Mouse (Mus musculus) bone marrow, adult 2 months (tissue): ENCODE data around the gene F3.

ENCODE experiments used
- CTCF ChIP-seq: fragments of 200-500 bp; IDR thresholded peaks from 2 replicates; pipeline ENCODE4 v1.5.1; 2011; ENCODE audit warnings: low read length, control low read depth; ENCODE audit not compliant: control insufficient read depth, insufficient read depth
- POLR2A ChIP-seq: fragments of 200-500 bp; IDR thresholded peaks from 2 replicates; pipeline ENCODE4 v1.6.1; 2011; ENCODE audit warnings: low read depth, mild to moderate bottlenecking, control low read depth, low read length, borderline replicate concordance; ENCODE audit not compliant: control insufficient read depth

DNA sequence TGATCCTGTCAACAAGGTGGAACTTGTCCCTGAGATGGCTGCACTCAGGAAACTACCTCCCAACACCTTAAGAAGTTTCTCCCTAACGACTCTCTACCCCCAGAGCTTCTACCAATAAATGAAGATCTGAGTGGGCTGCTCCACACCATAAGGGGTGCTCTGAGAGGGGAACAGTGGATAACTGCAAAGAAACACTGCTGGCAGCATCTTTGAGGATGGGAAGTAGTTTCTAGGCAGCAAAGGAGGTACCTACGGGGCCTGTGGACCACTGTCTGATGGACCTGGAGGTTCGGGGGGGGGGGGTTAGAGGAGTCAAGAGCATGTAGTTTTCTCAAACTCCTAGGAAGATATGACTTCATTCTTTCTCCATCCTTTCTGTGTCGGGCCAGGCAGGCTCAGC lies 23.9 kb upstream of the F3 start:
- TF ChIP-seq POLR2A (no peak), CTCF (no peak)
